Mouse (Mus musculus): ENCODE results near the gene Aldh6a1. TPM values are rescaled to one million over a fixed set of nuclear protein-coding genes. Genes with fewer than 3 reads are reported as not detected.
A peak's percentile ranks its signal among the peaks of the same experiment; 100 is the strongest.

Aldh6a1 gene
- polyA plus RNA-seq, 1 experiment from 2014 or later, result 31.4 TPM

DNA sequence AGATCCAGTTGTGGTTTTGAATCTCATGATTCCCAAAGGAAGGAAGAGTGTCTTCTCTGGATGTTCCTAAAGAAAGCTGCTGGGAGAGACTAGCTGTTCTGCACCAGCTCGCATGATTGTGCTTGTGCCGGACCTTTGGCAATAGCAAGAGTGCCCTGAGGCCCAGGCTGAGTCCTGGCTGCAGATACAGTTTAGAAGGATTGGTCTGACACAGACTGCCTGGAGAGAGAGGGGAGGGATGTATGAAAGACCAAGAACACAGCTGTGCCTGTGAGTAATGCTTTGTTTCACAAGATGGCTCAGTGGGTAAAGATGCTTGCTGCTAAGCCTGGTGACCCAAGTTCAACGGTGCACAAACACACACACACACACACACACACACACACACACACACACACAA is 12.1 kb upstream of the Aldh6a1 start:
- H3K36me3 ChIP-seq (replicated peaks; ENCODE audit: control insufficient read depth, insufficient read depth, low read depth, low read length), result 0 out of 2 replicates have a peak, but pooled peaks cover 2% of the 10 kb centered on the region
- no peak overlapping the region for H3K4me2 ChIP-seq (ENCODE audit: low read depth, low read length)
- H3K9ac ChIP-seq (replicated peaks; ENCODE audit: low read length), result no peak overlapping the region
- no peaks in the 10 kb centered on the region for H3K9me3 ChIP-seq (replicated peaks; ENCODE audit: control insufficient read depth, low read length)
- DNase-seq (ENCODE audit: low spot score) (no peak), ATAC-seq (replicated peaks; ENCODE audit: insufficient number of reproducible peaks, low FRiP score, low TSS enrichment, low read depth) (no peak)
- H3K4me3 ChIP-seq (ENCODE audit: low read depth, low read length), result no peak overlapping the region
- no peaks in the 10 kb centered on the region for H3K27me3 ChIP-seq (ENCODE audit: control insufficient read depth, insufficient read depth, low read length)
- 82% methylated on average over 3 of the region's 3 CpGs for WGBS
- no peak overlapping the region for H3K27ac ChIP-seq (replicated peaks; ENCODE audit: low read depth, low read length)
- H3K4me1 ChIP-seq (ENCODE audit: control insufficient read depth, insufficient read depth, low read length), result no peaks in the 10 kb centered on the region

- H3K27me3 ChIP-seq (ENCODE audit: control insufficient read depth, insufficient read depth, low read length), result no peaks in the 10 kb centered on the region
- no peak overlapping the region for H3K27ac ChIP-seq (replicated peaks; ENCODE audit: low read depth, low read length)
- H3K9me3 ChIP-seq (replicated peaks; ENCODE audit: control insufficient read depth, low read length), result no peaks in the 10 kb centered on the region
- ATAC-seq (replicated peaks; ENCODE audit: insufficient number of reproducible peaks, low FRiP score, low TSS enrichment, low read depth), result no peak
- WGBS, result 93% methylated on average over 5 of the region's 5 CpGs
- DNase-seq (ENCODE audit: low spot score), result no peak
- 0 out of 2 replicates have a peak, but pooled peaks cover 2% of the 10 kb centered on the region for H3K36me3 ChIP-seq (replicated peaks; ENCODE audit: control insufficient read depth, insufficient read depth, low read depth, low read length)
- H3K4me2 ChIP-seq (ENCODE audit: low read depth, low read length), result no peak overlapping the region
- H3K4me1 ChIP-seq (ENCODE audit: control insufficient read depth, insufficient read depth, low read length), result no peaks in the 10 kb centered on the region
- no peak overlapping the region for H3K4me3 ChIP-seq (ENCODE audit: low read depth, low read length)
- no peak overlapping the region for H3K9ac ChIP-seq (replicated peaks; ENCODE audit: low read length)
These were observed 10.6 kb upstream of the Aldh6a1 start for GRCm38 (mm10) chr12:84461416-84461815.

DNA sequence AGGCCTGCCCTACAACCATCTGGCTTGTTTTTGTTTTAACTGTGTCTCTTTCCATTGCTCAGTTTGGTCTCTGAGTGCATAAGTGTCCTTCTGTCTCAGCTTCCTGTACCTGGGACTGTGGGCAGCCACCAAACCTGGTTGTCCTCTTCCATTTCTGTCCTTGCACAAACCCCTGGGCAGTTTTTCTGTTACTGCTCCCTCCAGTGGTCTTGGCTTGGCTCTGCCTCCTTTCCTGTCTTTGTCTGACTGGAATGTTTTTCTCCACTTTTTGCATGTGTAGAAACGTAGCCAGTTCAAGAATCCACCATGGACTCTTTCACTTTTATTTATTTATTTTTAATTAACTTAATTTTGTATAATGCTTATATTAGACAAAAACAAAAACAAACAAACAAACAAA is 9.0 kb upstream of the Aldh6a1 start:
- no peaks in the 10 kb centered on the region for H3K9me3 ChIP-seq (replicated peaks; ENCODE audit: control insufficient read depth, low read length)
- H3K4me1 ChIP-seq (ENCODE audit: control insufficient read depth, insufficient read depth, low read length), result no peaks in the 10 kb centered on the region
- DNase-seq (ENCODE audit: low spot score) (peak; percentile 6), ATAC-seq (replicated peaks; ENCODE audit: insufficient number of reproducible peaks, low FRiP score, low TSS enrichment, low read depth) (no peak)
- no peaks in the 10 kb centered on the region for H3K27me3 ChIP-seq (ENCODE audit: control insufficient read depth, insufficient read depth, low read length)
- no peak overlapping the region for H3K9ac ChIP-seq (replicated peaks; ENCODE audit: low read length)
- no peak overlapping the region for H3K4me2 ChIP-seq (ENCODE audit: low read depth, low read length)
- H3K36me3 ChIP-seq (replicated peaks; ENCODE audit: control insufficient read depth, insufficient read depth, low read depth, low read length), result 0 out of 2 replicates have a peak, but pooled peaks cover 2% of the 10 kb centered on the region
- 65% methylated on average over 1 of the region's 1 CpGs for WGBS
- no peak overlapping the region for H3K4me3 ChIP-seq (ENCODE audit: low read depth, low read length)
- no peak overlapping the region for H3K27ac ChIP-seq (replicated peaks; ENCODE audit: low read depth, low read length)

GRCm38 (mm10) chr12:84456911-84457310 is 6.1 kb upstream of the Aldh6a1 start:
- no peaks in the 10 kb centered on the region for H3K9me3 ChIP-seq (replicated peaks; ENCODE audit: control insufficient read depth, low read length)
- no peak overlapping the region for H3K4me3 ChIP-seq (ENCODE audit: low read depth, low read length)
- no peaks in the 10 kb centered on the region for H3K4me1 ChIP-seq (ENCODE audit: control insufficient read depth, insufficient read depth, low read length)
- ATAC-seq (replicated peaks; ENCODE audit: insufficient number of reproducible peaks, low FRiP score, low TSS enrichment, low read depth), result no peak
- H3K9ac ChIP-seq (replicated peaks; ENCODE audit: low read length), result no peak overlapping the region
- H3K36me3 ChIP-seq (replicated peaks; ENCODE audit: control insufficient read depth, insufficient read depth, low read depth, low read length), result no peaks in the 10 kb centered on the region
- no peak for DNase-seq (ENCODE audit: low spot score)
- H3K4me2 ChIP-seq (ENCODE audit: low read depth, low read length), result no peak overlapping the region
- no peak overlapping the region for H3K27ac ChIP-seq (replicated peaks; ENCODE audit: low read depth, low read length)
- 94% methylated on average over 3 of the region's 3 CpGs for WGBS
- no peaks in the 10 kb centered on the region for H3K27me3 ChIP-seq (ENCODE audit: control insufficient read depth, insufficient read depth, low read length)

- Histone ChIP-seq H3K9ac (replicated peaks; ENCODE audit: low read length) (peak overlapping the region; percentile 63), H3K27ac (replicated peaks; ENCODE audit: low read depth, low read length) (no peak overlapping the region), H3K36me3 (replicated peaks; ENCODE audit: control insufficient read depth, insufficient read depth, low read depth, low read length) (no peaks in the 10 kb centered on the region), H3K4me3 (ENCODE audit: low read depth, low read length) (peak overlapping the region; percentile 60), H3K27me3 (ENCODE audit: control insufficient read depth, insufficient read depth, low read length) (no peaks in the 10 kb centered on the region), H3K9me3 (replicated peaks; ENCODE audit: control insufficient read depth, low read length) (no peaks in the 10 kb centered on the region), H3K4me2 (ENCODE audit: low read depth, low read length) (peak overlapping the region; percentile 85), H3K4me1 (ENCODE audit: control insufficient read depth, insufficient read depth, low read length) (no peaks in the 10 kb centered on the region)
- ATAC-seq (replicated peaks; ENCODE audit: insufficient number of reproducible peaks, low FRiP score, low TSS enrichment, low read depth) (no peak), DNase-seq (ENCODE audit: low spot score) (no peak)
- WGBS, result 2% methylated on average over 11 of the region's 11 CpGs
These were observed 997 bp upstream of the Aldh6a1 start for GRCm38 (mm10) chr12:84451801-84452200.

DNA sequence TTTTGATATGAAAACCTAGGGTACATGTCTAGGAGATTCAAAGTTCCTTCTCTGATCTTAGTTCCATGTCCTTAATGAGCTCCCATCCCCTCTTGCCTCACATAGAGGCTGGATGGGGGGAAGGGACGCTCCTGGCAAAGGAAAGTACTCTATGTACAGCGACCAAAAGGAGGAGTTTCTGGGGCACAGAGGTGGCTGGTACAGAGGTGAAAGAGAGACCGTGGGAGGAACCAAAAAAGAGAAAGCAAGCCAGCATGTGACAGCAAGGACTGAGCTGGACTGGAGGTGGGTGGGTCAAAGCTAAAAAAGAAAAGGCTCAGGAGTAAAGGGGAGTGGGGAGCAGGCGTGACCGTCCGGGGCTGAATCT is 470 bp downstream of the Aldh6a1 start:
- WGBS, result 1% methylated on average over 6 of the region's 6 CpGs
- Histone ChIP-seq H3K36me3 (replicated peaks; ENCODE audit: control insufficient read depth, insufficient read depth, low read depth, low read length) (no peaks in the 10 kb centered on the region), H3K27ac (replicated peaks; ENCODE audit: low read depth, low read length) (no peak overlapping the region), H3K27me3 (ENCODE audit: control insufficient read depth, insufficient read depth, low read length) (no peaks in the 10 kb centered on the region), H3K4me2 (ENCODE audit: low read depth, low read length) (peak overlapping the region; percentile 91), H3K4me3 (ENCODE audit: low read depth, low read length) (peak overlapping the region; percentile 60), H3K4me1 (ENCODE audit: control insufficient read depth, insufficient read depth, low read length) (no peaks in the 10 kb centered on the region), H3K9me3 (replicated peaks; ENCODE audit: control insufficient read depth, low read length) (no peaks in the 10 kb centered on the region), H3K9ac (replicated peaks; ENCODE audit: low read length) (peak overlapping the region; percentile 37)
- ATAC-seq (replicated peaks; ENCODE audit: insufficient number of reproducible peaks, low FRiP score, low TSS enrichment, low read depth) (no peak; the same call in 1 of the 2 replicates), DNase-seq (ENCODE audit: low spot score) (no peak)

GRCm38 (mm10) chr12:84449887-84450286 is 917 bp downstream of the Aldh6a1 start:
- Histone ChIP-seq H3K27ac (replicated peaks; ENCODE audit: low read depth, low read length) (no peak overlapping the region), H3K4me1 (ENCODE audit: control insufficient read depth, insufficient read depth, low read length) (no peaks in the 10 kb centered on the region), H3K36me3 (replicated peaks; ENCODE audit: control insufficient read depth, insufficient read depth, low read depth, low read length) (no peaks in the 10 kb centered on the region), H3K4me2 (ENCODE audit: low read depth, low read length) (peak overlapping the region; percentile 91), H3K9ac (replicated peaks; ENCODE audit: low read length) (peak overlapping the region; percentile 37; the same call in 1 of the 2 replicates), H3K4me3 (ENCODE audit: low read depth, low read length) (no peak overlapping the region; the same call in 1 of the 2 replicates), H3K27me3 (ENCODE audit: control insufficient read depth, insufficient read depth, low read length) (no peaks in the 10 kb centered on the region), H3K9me3 (replicated peaks; ENCODE audit: control insufficient read depth, low read length) (no peaks in the 10 kb centered on the region)
- 45% methylated on average over 10 of the region's 10 CpGs for WGBS
- no peak for ATAC-seq (replicated peaks; ENCODE audit: insufficient number of reproducible peaks, low FRiP score, low TSS enrichment, low read depth)
- DNase-seq (ENCODE audit: low spot score), result no peak

GRCm38 (mm10) chr12:84448181-84448580 is 2.6 kb downstream of the Aldh6a1 start:
- Histone ChIP-seq H3K27ac (replicated peaks; ENCODE audit: low read depth, low read length) (no peak overlapping the region), H3K9me3 (replicated peaks; ENCODE audit: control insufficient read depth, low read length) (no peaks in the 10 kb centered on the region), H3K4me2 (ENCODE audit: low read depth, low read length) (no peak overlapping the region), H3K4me3 (ENCODE audit: low read depth, low read length) (no peak overlapping the region), H3K27me3 (ENCODE audit: control insufficient read depth, insufficient read depth, low read length) (no peaks in the 10 kb centered on the region), H3K9ac (replicated peaks; ENCODE audit: low read length) (no peak overlapping the region), H3K4me1 (ENCODE audit: control insufficient read depth, insufficient read depth, low read length) (no peaks in the 10 kb centered on the region), H3K36me3 (replicated peaks; ENCODE audit: control insufficient read depth, insufficient read depth, low read depth, low read length) (no peaks in the 10 kb centered on the region)
- 87% methylated on average over 6 of the region's 6 CpGs for WGBS
- no peak for ATAC-seq (replicated peaks; ENCODE audit: insufficient number of reproducible peaks, low FRiP score, low TSS enrichment, low read depth)
- DNase-seq (ENCODE audit: low spot score), result no peak
